Mouse (Mus musculus): ENCODE data around the gene Stat5b. TPM values are rescaled to one million over a fixed set of nuclear protein-coding genes. Genes with fewer than 3 reads are reported as not detected.

Gene Stat5b
- total and polyA plus RNA-seq, 3 experiments: 29.3 to 37.0 (median 32.3) TPM

- TF ChIP-seq SMC3 (IDR thresholded peaks at IDR 0.05; ENCODE audit: low read depth, low read length) (no peak), KAT2A (conservative IDR thresholded peaks at IDR 0.05; ENCODE audit: low read depth, low read length) (no peak; the same call in 1 of the 2 replicates), GABPA (IDR thresholded peaks at IDR 0.05; ENCODE audit: low read depth, low read length) (no peak), UBTF (IDR thresholded peaks at IDR 0.05; ENCODE audit: borderline replicate concordance, insufficient read depth, low read depth, low read length) (no peak), GATA1 (IDR thresholded peaks at IDR 0.05; ENCODE audit: low read depth, low read length) (no peak), TCF12 (IDR thresholded peaks at IDR 0.05; ENCODE audit: low read depth, low read length) (0 out of 2 replicates have a peak, but pooled peaks have one; percentile 9), NRF1 (IDR thresholded peaks at IDR 0.05; ENCODE audit: insufficient read depth, low read depth, low read length, poor library complexity, severe bottlenecking) (no peak), MXI1 (IDR thresholded peaks at IDR 0.05; ENCODE audit: low read depth, low read length) (peak; percentile 77), SIN3A (IDR thresholded peaks at IDR 0.05; ENCODE audit: low read length) (peak; percentile 100), MYB (IDR thresholded peaks at IDR 0.05; ENCODE audit: low read depth, low read length) (no peak), TBP (IDR thresholded peaks at IDR 0.05; ENCODE audit: low read depth, low read length) (no peak), POLR2A (IDR thresholded peaks at IDR 0.05; ENCODE audit: control insufficient read depth in 1 of 2, insufficient read depth in 1 of 2, low read depth in 1 of 2, low read length in 2 of 2, poor library complexity in 1 of 2) (peak in 1 of 2 experiments; percentile 69; a peak in 2 of 4 replicates), POLR2AphosphoS2 (IDR thresholded peaks at IDR 0.05; ENCODE audit: low read length) (no peak)
These were observed 79.7 kb downstream of the Stat5b start, which contains the start of gene Ghdc (continued) for GRCm38 (mm10) chr11:100770646-100771408.

GRCm38 (mm10) chr11:100769980-100770379 is 80.5 kb downstream of the Stat5b start:
- H3K4me3 ChIP-seq (ENCODE audit: control insufficient read depth in 1 of 2, insufficient read depth in 1 of 2, low read depth in 2 of 2, low read length in 2 of 2): peak overlapping the region; percentile 76 to 98
- H3K79me2 ChIP-seq (ENCODE audit: control insufficient read depth, insufficient read depth, low read length, poor library complexity): no peaks in the 10 kb centered on the region; the same call in 1 of the 2 replicates
- no peak overlapping the region for H3K27ac ChIP-seq (ENCODE audit: control insufficient read depth, low read depth, low read length)
- H3K4me1 ChIP-seq (ENCODE audit: control insufficient read depth in 1 of 2, insufficient read depth in 2 of 2, low read length in 2 of 2): peaks cover 0 to 5% of the 10 kb centered on the region in 2 experiments; a peak in 2 of 4 replicates
- no peaks in the 10 kb centered on the region for H3K9me3 ChIP-seq (replicated peaks; ENCODE audit: insufficient read depth, low read length)
- no peak for TF ChIP-seq ZMIZ1 (IDR thresholded peaks at IDR 0.05; ENCODE audit: low read depth, low read length)
- H3K36me3 ChIP-seq (ENCODE audit: control insufficient read depth in 1 of 2, insufficient read depth in 2 of 2, low read length in 2 of 2): no peaks in the 10 kb centered on the region
- no peak for DNase-seq (ENCODE audit: low read depth, low spot score)
- no peak overlapping the region for H3K9ac ChIP-seq (ENCODE audit: control insufficient read depth, low read depth, low read length, poor library complexity, severe bottlenecking)
- H3K27me3 ChIP-seq (ENCODE audit: control insufficient read depth in 1 of 2, insufficient read depth in 2 of 2, low read length in 2 of 2): no peaks in the 10 kb centered on the region

DNA sequence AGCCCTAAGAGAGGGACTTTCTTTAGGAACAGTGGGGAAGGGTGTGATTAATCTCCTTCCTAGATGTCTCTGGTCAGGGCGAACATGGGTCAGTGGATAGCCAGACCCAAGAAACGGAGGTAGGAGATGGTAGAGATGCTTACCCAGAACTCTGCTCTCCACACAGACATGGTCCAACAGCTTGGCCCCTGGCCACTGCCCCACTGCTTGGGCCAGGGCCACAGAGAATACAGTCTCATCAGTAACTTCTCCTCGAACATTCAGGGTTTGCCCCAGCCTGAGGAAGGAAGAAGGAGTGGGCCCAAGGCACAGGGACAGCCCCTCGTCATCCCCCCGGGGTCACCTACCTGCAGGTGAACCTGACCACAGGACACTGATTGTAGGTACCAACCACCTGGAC is 82.7 kb downstream of the Stat5b start:
- Histone ChIP-seq H3K4me1 (ENCODE audit: control insufficient read depth in 1 of 2, insufficient read depth in 2 of 2, low read length in 2 of 2) (peaks cover 0 to 5% of the 10 kb centered on the region in 2 experiments; a peak in 2 of 4 replicates), H3K9me3 (replicated peaks; ENCODE audit: insufficient read depth, low read length) (no peaks in the 10 kb centered on the region), H3K4me3 (ENCODE audit: control insufficient read depth in 1 of 2, insufficient read depth in 1 of 2, low read depth in 2 of 2, low read length in 2 of 2) (no peak overlapping the region), H3K79me2 (ENCODE audit: control insufficient read depth, insufficient read depth, low read length, poor library complexity) (no peaks in the 10 kb centered on the region; the same call in 1 of the 2 replicates), H3K27ac (ENCODE audit: control insufficient read depth, low read depth, low read length) (no peak overlapping the region), H3K36me3 (ENCODE audit: control insufficient read depth in 1 of 2, insufficient read depth in 2 of 2, low read length in 2 of 2) (no peaks in the 10 kb centered on the region), H3K27me3 (ENCODE audit: control insufficient read depth in 1 of 2, insufficient read depth in 2 of 2, low read length in 2 of 2) (no peaks in the 10 kb centered on the region), H3K9ac (ENCODE audit: control insufficient read depth, low read depth, low read length, poor library complexity, severe bottlenecking) (no peak overlapping the region)
- no peak for TF ChIP-seq MAX (IDR thresholded peaks at IDR 0.05; ENCODE audit: low read length)
- TF ChIP-seq USF1 (IDR thresholded peaks at IDR 0.05; ENCODE audit: low read depth, low read length): no peak
- TF ChIP-seq UBTF (IDR thresholded peaks at IDR 0.05; ENCODE audit: borderline replicate concordance, insufficient read depth, low read depth, low read length): no peak
- TF ChIP-seq ZMIZ1 (IDR thresholded peaks at IDR 0.05; ENCODE audit: low read depth, low read length): no peak
- no peak for DNase-seq (ENCODE audit: low read depth, low spot score)

All from MEL (cell line).